Mouse (Mus musculus) lung, postnatal 0 days (tissue): ENCODE data around the gene Micall2. TPM values are rescaled to one million over a fixed set of nuclear protein-coding genes. Genes with fewer than 3 reads are reported as not detected.

ENCODE experiments used
- ATAC-seq: fragments of 200-750 bp; cut with Nextera tagmentation; 2 replicates; pipeline ENCODE4 v1.8.0; 2017; ENCODE audit warnings: moderate library complexity
- DNase-seq: peaks from one replicate; pipeline ENCODE4 v3.0.0-alpha.2; 2016; ENCODE audit warnings: low spot score
- H3K27ac ChIP-seq: fragments of 300-500 bp; sonication (generic); 2 replicates; pipeline ENCODE4 v1.5.1; 2014; ENCODE audit warnings: antibody characterized with exemption, mild to moderate bottlenecking, low read length, mixed read lengths
- H3K27me3 ChIP-seq: fragments of 300-500 bp; sonication (generic); replicated peaks from 2 replicates; pipeline ENCODE4 v1.6.1; 2014; ENCODE audit warnings: low read length, mixed read lengths; ENCODE audit not compliant: insufficient read depth
- H3K36me3 ChIP-seq: fragments of 300-500 bp; sonication (generic); 2 replicates; pipeline ENCODE4 v1.6.1; 2014; ENCODE audit warnings: low read length, mixed read lengths; ENCODE audit not compliant: insufficient read depth
- H3K4me1 ChIP-seq: fragments of 300-500 bp; sonication (generic); 2 replicates; pipeline ENCODE4 v1.6.1; 2014; ENCODE audit warnings: antibody characterized with exemption, low read depth, low read length, mixed read lengths; ENCODE audit not compliant: insufficient read depth
- H3K4me2 ChIP-seq: fragments of 300-500 bp; sonication (generic); replicated peaks from 2 replicates; pipeline ENCODE4 v1.6.1; 2014; ENCODE audit warnings: low read depth, mild to moderate bottlenecking, low read length, moderate library complexity, mixed read lengths
- H3K4me3 ChIP-seq: fragments of 300-500 bp; sonication (generic); 2 replicates; pipeline ENCODE4 v1.5.1; 2014; ENCODE audit warnings: low read depth, low read length
- H3K9ac ChIP-seq: fragments of 300-500 bp; sonication (generic); replicated peaks from 2 replicates; pipeline ENCODE4 v1.6.1; 2014; ENCODE audit warnings: low read depth, mild to moderate bottlenecking
- H3K9me3 ChIP-seq: fragments of 300-500 bp; sonication (generic); 2 replicates; pipeline ENCODE4 v1.6.1; 2016; ENCODE audit warnings: low read length, mixed read lengths
- CTCF ChIP-seq: IDR thresholded peaks from 2 replicates; pipeline ENCODE4 v1.5.1; 2016; ENCODE audit warnings: antibody characterized with exemption, mild to moderate bottlenecking
- EP300 ChIP-seq: IDR thresholded peaks from 2 replicates; pipeline ENCODE4 v1.6.1; 2016; ENCODE audit warnings: antibody characterized with exemption, mild to moderate bottlenecking, control low read depth
- WGBS: fragments of 180-500 bp; shearing (Covaris S2); extraction: QIAGEN DNeasy Blood & Tissue Kit; methylation state at CpG from one replicate; pipeline ENCODE4 v1.1.7; 2014; 5-methylcytosine and 5-hydroxymethylcytosine counted together
- polyA plus RNA-seq: library from polyadenylated mRNA; unstranded; fragments of >200 nt; fragmentation: Nextera tagmentation; extraction: Ambion mirVana; gene quantifications from 2 replicates; pipeline ENCODE4 v1.2.1, GENCODE M21; 2015

Gene Micall2
- polyA plus RNA-seq, 1 experiment from 2014 or later: 2.7 TPM

DNA sequence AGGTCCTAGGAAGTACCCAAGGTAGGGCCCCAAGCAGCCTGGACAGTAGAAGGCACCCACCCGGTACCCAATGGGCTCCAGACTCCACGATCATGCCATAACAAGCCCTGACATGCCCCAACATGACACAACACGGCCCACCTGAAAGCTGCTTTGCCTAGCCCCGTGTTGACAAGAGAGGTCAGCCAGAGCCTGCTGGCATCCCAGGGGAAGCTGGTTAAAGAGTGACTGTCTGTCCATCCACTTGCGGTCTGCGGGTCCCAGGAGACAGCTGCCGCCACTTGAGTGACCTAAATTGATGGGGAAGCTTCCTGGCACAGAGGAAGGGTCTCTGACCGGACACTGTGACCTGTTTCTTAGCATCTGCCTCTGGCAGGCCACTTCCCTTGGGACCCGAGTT is 13.0 kb downstream of the Micall2 start:
- Histone ChIP-seq H3K4me3 (no peak overlapping the region), H3K36me3 (no peaks in the 10 kb centered on the region), H3K27me3 (no peaks in the 10 kb centered on the region), H3K9me3 (no peaks in the 10 kb centered on the region), H3K4me1 (peaks cover 4% of the 10 kb centered on the region; the same call in 1 of the 2 replicates), H3K27ac (no peak overlapping the region), H3K9ac (no peak overlapping the region), H3K4me2 (no peak overlapping the region)
- ATAC-seq: no peak
- TF ChIP-seq EP300: no peak
- no peak for TF ChIP-seq CTCF
- WGBS: 52% methylated on average over 9 of the region's 9 CpGs
- no peak for DNase-seq

DNA sequence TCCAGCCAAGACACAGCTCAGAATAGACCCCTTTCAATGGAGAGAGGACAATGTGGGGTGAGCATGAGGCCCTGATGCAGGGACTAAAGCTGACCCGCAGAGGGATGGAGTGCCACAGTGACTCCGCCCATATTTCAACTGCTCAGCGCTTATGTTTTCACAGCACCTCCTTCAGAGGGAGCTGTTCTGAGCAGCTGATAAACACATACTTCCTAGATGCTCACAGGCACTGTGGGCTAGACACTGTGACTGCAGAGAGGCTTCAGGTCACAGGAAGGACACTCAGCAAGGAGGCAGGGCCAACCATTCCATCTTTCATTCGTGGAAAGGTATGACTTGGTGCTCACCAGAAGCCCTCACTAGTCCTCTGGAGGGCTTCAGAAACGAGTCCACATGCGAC is 13.4 kb downstream of the Micall2 start:
- Histone ChIP-seq H3K4me3 (no peak overlapping the region), H3K9me3 (no peaks in the 10 kb centered on the region), H3K36me3 (no peaks in the 10 kb centered on the region), H3K27ac (no peak overlapping the region), H3K4me1 (peaks cover 4% of the 10 kb centered on the region; the same call in 1 of the 2 replicates), H3K4me2 (no peak overlapping the region), H3K9ac (no peak overlapping the region), H3K27me3 (no peaks in the 10 kb centered on the region)
- TF ChIP-seq CTCF (peak; percentile 51), EP300 (no peak)
- WGBS: 48% methylated on average over 6 of the region's 6 CpGs
- DNase-seq (peak; percentile 40), ATAC-seq (peak; percentile 37)

DNA sequence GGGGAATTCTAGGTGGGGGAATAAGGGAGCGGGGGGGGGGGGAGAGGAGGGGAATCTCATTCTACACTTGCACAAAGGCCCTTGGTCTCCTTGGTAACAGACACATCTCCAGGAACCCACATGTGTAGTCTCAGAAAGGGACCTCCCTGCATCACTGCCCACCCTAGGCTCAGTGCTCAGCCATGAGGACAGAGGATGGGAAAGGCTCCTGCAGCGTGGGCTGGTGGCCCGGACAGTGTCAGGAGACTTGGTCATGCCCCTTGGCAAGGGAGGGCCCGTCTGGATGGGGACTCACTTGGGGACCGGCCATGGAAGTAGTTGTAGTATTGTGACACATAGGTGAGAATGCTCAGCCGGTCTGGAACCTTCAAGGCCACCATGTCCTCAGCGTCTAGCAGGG is 17.2 kb downstream of the Micall2 start:
- Histone ChIP-seq H3K4me1 (no peaks in the 10 kb centered on the region), H3K9ac (no peak overlapping the region), H3K27me3 (no peaks in the 10 kb centered on the region), H3K36me3 (no peaks in the 10 kb centered on the region), H3K9me3 (no peaks in the 10 kb centered on the region), H3K27ac (no peak overlapping the region), H3K4me2 (no peak overlapping the region), H3K4me3 (no peak overlapping the region)
- WGBS: 85% methylated on average over 7 of the region's 7 CpGs
- ATAC-seq (no peak), DNase-seq (no peak)
- TF ChIP-seq EP300 (no peak), CTCF (no peak)

DNA sequence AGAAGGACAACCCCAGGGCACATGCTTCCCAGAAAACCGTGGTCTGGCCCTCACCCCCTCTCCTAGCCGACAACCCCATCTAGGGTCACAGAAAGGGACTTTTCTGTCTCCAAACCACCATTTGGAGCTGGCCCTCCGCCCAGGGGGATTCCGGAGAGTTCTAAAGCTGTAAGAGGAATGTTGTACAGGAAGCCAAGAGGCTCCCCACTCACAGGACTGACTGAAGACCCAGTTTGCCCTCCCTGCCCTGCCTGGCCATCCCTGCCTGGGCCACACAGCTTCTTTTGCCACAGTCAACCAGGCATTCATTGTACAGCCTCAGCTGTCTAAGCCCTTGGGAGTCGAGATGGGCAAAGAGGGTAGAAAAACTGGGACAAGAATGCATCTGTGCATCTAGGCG is 17.6 kb downstream of the Micall2 start:
- H3K4me2 ChIP-seq: no peak overlapping the region
- no peaks in the 10 kb centered on the region for H3K4me1 ChIP-seq
- WGBS: 61% methylated on average over 6 of the region's 6 CpGs
- H3K9ac ChIP-seq: no peak overlapping the region
- no peak; the same call in 1 of the 2 replicates for ATAC-seq
- DNase-seq: no peak
- TF ChIP-seq EP300: no peak
- TF ChIP-seq CTCF: no peak
- H3K36me3 ChIP-seq: no peaks in the 10 kb centered on the region
- no peaks in the 10 kb centered on the region for H3K9me3 ChIP-seq
- H3K27ac ChIP-seq: no peak overlapping the region
- H3K27me3 ChIP-seq: no peaks in the 10 kb centered on the region
- no peak overlapping the region for H3K4me3 ChIP-seq

DNA sequence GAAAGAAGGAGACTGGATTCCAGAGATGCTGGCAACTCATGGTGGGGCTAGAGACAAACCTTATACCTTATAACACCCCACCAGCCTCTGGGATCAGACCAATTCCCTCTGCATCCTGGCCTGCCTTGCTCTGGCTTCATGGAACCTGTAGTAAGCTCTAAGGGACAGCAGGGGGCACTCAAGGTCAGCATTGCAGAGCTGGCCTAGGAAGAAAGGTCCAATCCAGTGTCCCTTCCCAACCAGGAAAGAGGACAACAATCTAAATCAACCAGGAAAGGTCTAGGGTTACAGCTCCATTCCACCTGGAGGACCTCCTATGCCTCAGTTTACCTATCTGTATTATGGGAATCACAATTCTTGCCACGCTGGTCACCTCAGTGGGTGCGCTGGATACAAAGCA is 18.4 kb downstream of the Micall2 start:
- 93% methylated on average over 2 of the region's 2 CpGs for WGBS
- Histone ChIP-seq H3K9me3 (no peaks in the 10 kb centered on the region), H3K27ac (no peak overlapping the region), H3K9ac (no peak overlapping the region), H3K4me1 (no peaks in the 10 kb centered on the region), H3K4me3 (no peak overlapping the region), H3K4me2 (no peak overlapping the region), H3K27me3 (no peaks in the 10 kb centered on the region), H3K36me3 (no peaks in the 10 kb centered on the region)
- peak; percentile 78 for ATAC-seq
- TF ChIP-seq EP300: no peak
- TF ChIP-seq CTCF: peak; percentile 98
- DNase-seq: peak; percentile 79

DNA sequence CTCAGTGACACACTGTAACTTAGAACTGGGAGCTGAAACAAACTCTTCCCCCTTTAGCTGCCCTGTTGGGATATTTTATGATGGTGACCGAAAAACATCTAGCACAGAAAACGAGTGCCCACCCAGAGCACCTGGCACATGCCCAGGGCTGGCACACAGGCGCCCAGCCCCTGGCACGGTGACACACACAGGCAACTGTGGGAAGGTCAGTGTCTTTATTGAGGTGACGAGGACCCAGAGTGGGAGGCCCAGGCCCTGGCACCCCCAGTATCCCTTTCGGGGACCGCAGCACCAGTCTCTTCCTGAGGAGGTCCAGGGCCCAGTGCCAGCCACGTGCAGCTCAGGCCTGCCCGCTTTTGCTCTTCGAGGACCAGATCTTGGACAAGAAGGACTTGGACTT is 29.6 kb downstream of the Micall2 start:
- H3K9ac ChIP-seq: no peak overlapping the region
- no peaks in the 10 kb centered on the region for H3K9me3 ChIP-seq
- H3K36me3 ChIP-seq: no peaks in the 10 kb centered on the region
- H3K4me3 ChIP-seq: no peak overlapping the region
- DNase-seq (no peak), ATAC-seq (no peak)
- H3K4me1 ChIP-seq: no peaks in the 10 kb centered on the region
- no peak overlapping the region for H3K27ac ChIP-seq
- no peak for TF ChIP-seq CTCF
- TF ChIP-seq EP300: no peak
- WGBS: 87% methylated on average over 10 of the region's 10 CpGs
- H3K4me2 ChIP-seq: no peak overlapping the region
- no peaks in the 10 kb centered on the region for H3K27me3 ChIP-seq

DNA sequence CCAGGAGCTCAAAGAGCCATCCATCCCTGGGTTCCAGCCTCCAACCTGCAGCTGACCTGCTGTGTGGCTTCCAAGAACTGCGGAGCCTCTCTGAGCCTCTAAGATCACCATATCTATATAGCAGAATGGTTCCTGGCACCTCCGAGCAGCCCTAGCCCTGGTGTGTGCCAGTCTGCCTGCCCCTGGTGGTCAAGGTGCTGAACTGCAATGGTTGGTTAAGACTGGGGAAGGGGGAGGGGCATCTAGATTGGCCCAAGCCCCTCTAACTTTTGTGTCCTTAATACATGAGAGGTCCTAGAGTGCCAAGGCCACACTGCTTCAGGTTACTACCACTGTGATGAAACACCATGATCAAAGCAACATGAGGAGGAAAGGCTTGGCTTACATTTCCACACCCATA is 33.2 kb downstream of the Micall2 start:
- H3K9ac ChIP-seq: no peak overlapping the region
- no peaks in the 10 kb centered on the region for H3K36me3 ChIP-seq
- WGBS: 58% methylated on average over 2 of the region's 2 CpGs
- ATAC-seq: peak; percentile 47; the same call in 1 of the 2 replicates
- TF ChIP-seq CTCF: peak; percentile 64
- TF ChIP-seq EP300: no peak
- no peak overlapping the region for H3K27ac ChIP-seq
- H3K4me1 ChIP-seq: no peaks in the 10 kb centered on the region
- DNase-seq: no peak
- no peaks in the 10 kb centered on the region for H3K27me3 ChIP-seq
- H3K4me2 ChIP-seq: no peak overlapping the region
- H3K9me3 ChIP-seq: no peaks in the 10 kb centered on the region
- no peak overlapping the region for H3K4me3 ChIP-seq
